Mouse (Mus musculus) left cerebral cortex, adult 2 months (tissue): ENCODE results near the gene Zfp526. TPM values are rescaled to one million over a fixed set of nuclear protein-coding genes. Genes with fewer than 3 reads are reported as not detected.

ENCODE experiments used
- DNase-seq, 2 experiments: peaks; one replicate each; pipeline ENCODE4 v3.0.0; 2021 to 2022; ENCODE audit warnings: low spot score in 2 of 2, mixed read lengths in 1 of 2; ENCODE audit errors: extremely low spot score in 1 of 2
- H3K27ac ChIP-seq: fragments of 200-600 bp; 2 replicates; pipeline ENCODE4 v1.8.1; 2022
- H3K4me3 ChIP-seq: fragments of 200-600 bp; 2 replicates; pipeline ENCODE4 v1.8.1; 2022
- CTCF ChIP-seq: fragments of 200-600 bp; IDR thresholded peaks from 2 replicates; pipeline ENCODE4 v1.8.1; 2022; ENCODE audit warnings: antibody characterized with exemption, mild to moderate bottlenecking, moderate library complexity
- intact Hi-C: fragments of 180-260 bp; cut with DNase I; formaldehyde crosslinking; loops from one replicate; pipeline ENCODE4 v1.15.1; 2025
- total RNA-seq, 2 experiments: library from RNA; stranded (reverse); gene quantifications; 2 replicates each; pipeline ENCODE4 v1.2.3; 2021

Zfp526 gene
- total RNA-seq, 2 experiments from 2014 or later: 10.6 to 11.2 TPM

- intact Hi-C loops: loop anchor here (1.0 kb wide), 1 partner anchor 55 kb away; no protein-coding TSS in a partner anchor
- TF ChIP-seq CTCF: peak; percentile 99
- peak; percentile 86 to 91 for DNase-seq
- Histone ChIP-seq H3K27ac (no peak overlapping the region), H3K4me3 (0 out of 2 replicates have a peak overlapping the region, but pooled peaks have one; percentile 16)
Observed at GRCm38 (mm10) chr7:25187662-25188650, 33.3 kb upstream of the Zfp526 start.

GRCm38 (mm10) chr7:25190806-25191205, 30.4 kb upstream of the Zfp526 start:
- Histone ChIP-seq H3K27ac (no peak overlapping the region), H3K4me3 (no peak overlapping the region)
- no peak for DNase-seq
- TF ChIP-seq CTCF: no peak
- intact Hi-C loops: no loop called here

GRCm38 (mm10) chr7:25192110-25192509, 29.1 kb upstream of the Zfp526 start:
- no peak for DNase-seq
- intact Hi-C loops: no loop called here
- no peak overlapping the region for H3K4me3 ChIP-seq
- no peak overlapping the region for H3K27ac ChIP-seq
- TF ChIP-seq CTCF: no peak

- H3K27ac ChIP-seq: no peak overlapping the region
- no peak for DNase-seq
- no peak for TF ChIP-seq CTCF
- H3K4me3 ChIP-seq: no peak overlapping the region
- intact Hi-C loops: no loop called here
Observed at GRCm38 (mm10) chr7:25195148-25195547, 26.1 kb upstream of the Zfp526 start.

- no peak for TF ChIP-seq CTCF
- intact Hi-C loops: no loop called here
- Histone ChIP-seq H3K27ac (no peak overlapping the region), H3K4me3 (no peak overlapping the region)
- no peak for DNase-seq
Observed at GRCm38 (mm10) chr7:25196107-25196506, 25.1 kb upstream of the Zfp526 start.

- no peak overlapping the region for H3K4me3 ChIP-seq
- DNase-seq: no peak
- H3K27ac ChIP-seq: no peak overlapping the region
- intact Hi-C loops: no loop called here
- no peak for TF ChIP-seq CTCF
Observed at GRCm38 (mm10) chr7:25197384-25198018, 23.7 kb upstream of the Zfp526 start.

- no peak overlapping the region for H3K4me3 ChIP-seq
- no peak for TF ChIP-seq CTCF
- intact Hi-C loops: no loop called here
- H3K27ac ChIP-seq: no peak overlapping the region
- no peak for DNase-seq
Observed at GRCm38 (mm10) chr7:25203624-25204023, 17.6 kb upstream of the Zfp526 start.

GRCm38 (mm10) chr7:25205355-25206093, 15.7 kb upstream of the Zfp526 start:
- H3K4me3 ChIP-seq: no peak overlapping the region
- TF ChIP-seq CTCF: no peak
- intact Hi-C loops: no loop called here
- no peak for DNase-seq
- H3K27ac ChIP-seq: no peak overlapping the region

- intact Hi-C loops: no loop called here
- no peak for DNase-seq
- no peak for TF ChIP-seq CTCF
- no peak overlapping the region for H3K4me3 ChIP-seq
- H3K27ac ChIP-seq: no peak overlapping the region
Observed at GRCm38 (mm10) chr7:25206094-25206830, 15.0 kb upstream of the Zfp526 start.

- Histone ChIP-seq H3K27ac (no peak overlapping the region), H3K4me3 (no peak overlapping the region)
- DNase-seq: no peak
- intact Hi-C loops: no loop called here
- TF ChIP-seq CTCF: no peak
Observed at GRCm38 (mm10) chr7:25209161-25209622, 12.0 kb upstream of the Zfp526 start.

GRCm38 (mm10) chr7:25210482-25210881, 10.7 kb upstream of the Zfp526 start:
- DNase-seq: no peak
- TF ChIP-seq CTCF: no peak
- Histone ChIP-seq H3K27ac (no peak overlapping the region), H3K4me3 (no peak overlapping the region)
- intact Hi-C loops: no loop called here
